Mouse (Mus musculus) ES-E14 (cell line): Measurements from ENCODE around the gene Extl1.

Source experiments
- CHD2 ChIP-seq: IDR thresholded peaks from 2 replicates; pipeline ENCODE4 v1.6.1; 2014; ENCODE audit warnings: mild to moderate bottlenecking, low read depth, low read length, inconsistent platforms
- HCFC1 ChIP-seq: IDR thresholded peaks from 2 replicates; pipeline ENCODE4 v1.6.1; 2012; ENCODE audit warnings: low read length, inconsistent platforms, borderline replicate concordance; ENCODE audit not compliant: insufficient read depth
- ZC3H11A ChIP-seq: IDR thresholded peaks from 2 replicates; pipeline ENCODE4 v1.6.1; 2012; ENCODE audit warnings: low read depth, mild to moderate bottlenecking, inconsistent platforms, low read length, borderline replicate concordance

GRCm38 (mm10) chr4:134324655-134325054, 59.0 kb downstream of the Extl1 start:
- TF ChIP-seq CHD2 (no peak), HCFC1 (no peak), ZC3H11A (no peak)
